Mouse (Mus musculus): Measurements from ENCODE around the gene Gramd2.

GRCm38 (mm10) chr9:59706850-59707825 lies 27.2 kb downstream of the Gramd2 start:
- no peak for TF ChIP-seq CTCF (IDR thresholded peaks at IDR 0.05; ENCODE audit: low read depth, low read length)
- no peak for TF ChIP-seq GATA1 (IDR thresholded peaks at IDR 0.05; ENCODE audit: borderline replicate concordance, low read length)
- no peak for TF ChIP-seq POLR2AphosphoS5 (IDR thresholded peaks at IDR 0.05; ENCODE audit: insufficient replicate concordance, low read depth, low read length)

Data from G1E (cell line).